Mouse (Mus musculus) heart, embryonic 14.5 days (tissue): ENCODE data around the gene Rmi2. TPM values are rescaled to one million over a fixed set of nuclear protein-coding genes. Genes with fewer than 3 reads are reported as not detected.
"Not testable (repeated sequence)": the region's sequence is repeated elsewhere in the genome, so short reads cannot be mapped to it uniquely, and the experiment has no call there.

Experiments used
- ATAC-seq: fragments of 200-750 bp; cut with Nextera tagmentation; 2 replicates; pipeline ENCODE4 v1.8.0; 2017; ENCODE audit warnings: low read depth, moderate TSS enrichment; ENCODE audit not compliant: insufficient number of reproducible peaks, insufficient read depth, low FRiP score
- H3K27ac ChIP-seq, 2 experiments: fragments of 200-500 bp in 1 of 2; fragments of 300-500 bp in 1 of 2; sonication (generic) in 1 of 2; replicated peaks in 1 of 2; 2 replicates each; pipeline ENCODE4 v1.5.1; 2012 to 2014; ENCODE audit warnings: low read depth in 2 of 2, low read length in 2 of 2, control low read depth in 1 of 2, mild to moderate bottlenecking in 1 of 2, mixed read lengths in 1 of 2; ENCODE audit not compliant: control insufficient read depth in 1 of 2, insufficient read depth in 1 of 2
- H3K27me3 ChIP-seq: fragments of 300-500 bp; sonication (generic); 2 replicates; pipeline ENCODE4 v1.6.1; 2014; ENCODE audit warnings: mild to moderate bottlenecking, low read length, control low read depth; ENCODE audit not compliant: control insufficient read depth, insufficient read depth
- H3K36me3 ChIP-seq: fragments of 300-500 bp; sonication (generic); 2 replicates; pipeline ENCODE4 v1.6.1; 2014; ENCODE audit warnings: mild to moderate bottlenecking, control low read depth, low read length, mixed read lengths; ENCODE audit not compliant: control insufficient read depth, insufficient read depth
- H3K4me1 ChIP-seq, 2 experiments: fragments of 200-500 bp in 1 of 2; fragments of 300-500 bp in 1 of 2; sonication (generic) in 1 of 2; 2 replicates each; pipeline ENCODE4 v1.6.1; 2012 to 2014; ENCODE audit warnings: low read length in 2 of 2, control low read depth in 1 of 2, mixed read lengths in 1 of 2; ENCODE audit not compliant: control insufficient read depth in 2 of 2, insufficient read depth in 2 of 2
- H3K4me2 ChIP-seq: fragments of 300-500 bp; sonication (generic); 2 replicates; pipeline ENCODE4 v1.6.1; 2014; ENCODE audit warnings: mild to moderate bottlenecking, low read length
- H3K4me3 ChIP-seq, 2 experiments: fragments of 200-500 bp in 1 of 2; fragments of 300-500 bp in 1 of 2; sonication (generic) in 1 of 2; 2 replicates each; pipeline ENCODE4 v1.5.1; 2012 to 2014; ENCODE audit warnings: low read length in 2 of 2, mild to moderate bottlenecking in 2 of 2, control low read depth in 1 of 2, low read depth in 1 of 2, moderate library complexity in 1 of 2; ENCODE audit not compliant: control insufficient read depth in 1 of 2, insufficient read depth in 1 of 2
- H3K9ac ChIP-seq: fragments of 300-500 bp; sonication (generic); 2 replicates; pipeline ENCODE4 v1.6.1; 2014; ENCODE audit warnings: mild to moderate bottlenecking, low read length
- H3K9me3 ChIP-seq: fragments of 300-500 bp; sonication (generic); 2 replicates; pipeline ENCODE4 v1.6.1; 2016; ENCODE audit warnings: low read length, control low read depth; ENCODE audit not compliant: control insufficient read depth
- WGBS: fragments of 180-500 bp; shearing (Covaris S2); extraction: QIAGEN DNeasy Blood & Tissue Kit; methylation state at CpG from one replicate; pipeline ENCODE4 v1.1.7; 2014; 5-methylcytosine and 5-hydroxymethylcytosine counted together
- polyA plus RNA-seq: library from polyadenylated mRNA; unstranded; fragments of >200 nt; fragmentation: Nextera tagmentation; extraction: Ambion mirVana; gene quantifications from 2 replicates; pipeline ENCODE4 v1.2.1, GENCODE M21; 2014

Gene Rmi2
- polyA plus RNA-seq, 1 experiment from 2014 or later = 2.8 TPM

DNA sequence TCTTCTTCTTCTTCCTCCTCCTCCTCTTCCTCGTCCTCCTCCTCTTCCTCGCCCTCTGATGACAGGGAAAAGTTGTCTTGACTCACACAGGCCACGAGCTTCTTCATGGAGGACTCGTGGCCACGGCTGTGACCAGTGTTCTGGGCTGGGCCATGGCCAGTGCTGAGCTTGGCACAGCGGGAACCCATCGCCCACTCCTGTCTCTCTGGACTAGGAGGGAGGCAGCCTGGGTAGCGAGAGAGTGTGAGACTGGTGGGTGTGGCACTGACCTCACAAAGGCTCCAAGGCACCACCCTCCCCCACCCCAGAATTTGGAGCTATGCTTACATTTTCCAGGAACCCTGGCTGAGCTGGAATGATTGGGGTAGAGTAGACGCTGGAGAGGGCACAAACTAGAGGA, 44.2 kb upstream of the Rmi2 start, which contains the start of gene Prm3:
Prm3 (minus strand) TSS at position 213 of the 400 bp plus-strand sequence.
- whole genome bisulfite sequencing = 67% methylated on average over 9 of the region's 9 CpGs
- no peak for ATAC-seq
- no peaks in the 10 kb centered on the region for H3K36me3 ChIP-seq
- no peak within 1 kb of the TSS for H3K27ac ChIP-seq
- no peak within 1 kb of the TSS for H3K9ac ChIP-seq
- no peaks in the 10 kb centered on the region for H3K9me3 ChIP-seq
- no peak within 1 kb of the TSS for H3K4me3 ChIP-seq
- no peak within 1 kb of the TSS for H3K4me2 ChIP-seq
- peaks cover 7% of the 10 kb centered on the region; the same call in 1 of the 2 replicates for H3K27me3 ChIP-seq
- H3K4me1 ChIP-seq = peaks cover 13 to 17% of the 10 kb centered on the region in 2 experiments

DNA sequence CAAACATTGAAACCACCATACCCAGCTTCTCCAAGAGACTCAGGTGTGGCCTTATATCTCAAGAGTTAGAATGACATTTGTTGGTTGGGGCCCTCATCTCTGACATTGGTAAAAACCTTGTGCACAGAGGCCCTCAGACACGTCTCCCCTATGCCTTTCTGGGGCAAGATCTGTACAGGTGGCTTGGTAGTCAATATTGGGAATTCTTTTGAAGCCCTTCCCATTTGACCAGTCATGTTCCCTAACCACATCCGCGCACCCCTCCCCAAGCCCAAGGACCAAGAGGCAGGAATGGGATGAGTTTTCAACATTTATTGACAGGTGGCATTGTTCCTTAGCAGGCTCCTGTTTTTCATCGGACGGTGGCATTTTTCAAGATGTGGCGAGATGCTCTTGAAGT, 38.8 kb upstream of the Rmi2 start, which contains the start of gene Prm2:
Prm2 (minus strand) TSS at position 101 of the 400 bp plus-strand sequence.
- WGBS = 75% methylated on average over 6 of the region's 6 CpGs
- Histone ChIP-seq H3K4me2 (no peak within 1 kb of the TSS), H3K27me3 (peaks cover 19% of the 10 kb centered on the region; the same call in 1 of the 2 replicates), H3K4me3 (no peak within 1 kb of the TSS), H3K27ac (no peak within 1 kb of the TSS), H3K36me3 (no peaks in the 10 kb centered on the region), H3K9me3 (no peaks in the 10 kb centered on the region), H3K9ac (no peak within 1 kb of the TSS), H3K4me1 (no peaks in the 10 kb centered on the region; a peak in 1 of 4 replicates)
- no peak for ATAC-seq

DNA sequence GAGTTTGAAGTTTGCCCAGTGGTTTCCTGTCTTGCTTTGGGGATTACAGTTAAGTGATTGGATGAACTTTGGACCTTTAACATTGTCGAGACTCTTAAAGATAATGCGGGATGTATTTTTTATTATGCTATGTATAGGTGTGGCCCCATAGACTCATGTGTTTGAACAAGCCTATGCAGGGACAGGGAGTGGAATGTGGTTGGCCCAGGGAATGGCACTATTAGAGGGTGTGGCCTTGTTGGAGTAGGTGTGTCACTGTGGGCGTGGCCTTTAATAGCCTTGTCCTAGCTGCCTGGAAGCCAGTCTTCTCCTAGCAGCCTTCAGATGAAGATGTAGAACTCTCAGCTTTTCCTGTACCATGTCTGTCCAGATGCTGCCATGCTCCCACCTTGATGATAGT, 32.4 kb upstream of the Rmi2 start:
- not testable (repeated sequence) for H3K4me1 ChIP-seq, H3K9me3 ChIP-seq, H3K4me2 ChIP-seq, H3K27ac ChIP-seq, H3K4me3 ChIP-seq, ATAC-seq, H3K9ac ChIP-seq, H3K27me3 ChIP-seq, H3K36me3 ChIP-seq
- WGBS = 78% methylated on average over 3 of the region's 3 CpGs

DNA sequence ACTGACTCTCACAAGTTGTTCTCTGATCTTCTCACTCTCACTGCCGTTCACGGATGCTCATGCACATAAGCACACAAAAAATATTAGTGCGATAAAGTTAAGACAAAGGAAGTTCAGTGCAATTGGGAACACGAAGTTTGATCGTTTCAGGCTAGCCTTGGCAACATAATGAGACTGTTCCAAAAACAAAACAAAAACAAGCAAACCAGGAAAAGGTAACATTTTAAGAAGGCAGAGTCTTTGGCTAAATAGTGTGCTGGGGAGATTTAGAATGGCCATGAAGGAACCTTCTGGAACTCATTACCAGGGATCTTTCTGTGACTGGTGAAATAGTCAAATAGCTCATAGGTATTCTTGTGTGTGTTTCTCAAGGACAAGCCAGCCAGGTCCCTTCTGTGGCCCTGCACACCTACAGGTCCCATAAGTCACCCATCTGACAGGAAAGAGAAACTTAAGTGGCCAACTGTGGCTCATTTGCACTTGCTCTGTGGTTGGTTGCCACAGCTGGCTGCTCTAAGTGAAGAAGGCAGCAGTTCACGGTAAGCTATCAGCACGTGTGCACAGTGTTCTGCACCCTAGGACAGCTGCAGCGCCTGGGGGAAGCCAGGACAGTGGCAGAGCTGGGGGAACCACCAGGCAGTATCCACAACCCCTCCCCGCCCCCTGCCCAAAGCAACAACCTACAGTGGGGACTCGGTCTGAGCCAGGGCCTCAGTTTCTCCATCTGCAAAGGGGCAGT, 28.9 kb upstream of the Rmi2 start, which contains the start of gene Prm1:
Prm1 (minus strand) TSS at position 51 of the 739 bp plus-strand sequence.
- WGBS = 76% methylated on average over 10 of the region's 10 CpGs
- Histone ChIP-seq H3K27ac (no peak within 1 kb of the TSS), H3K9ac (no peak within 1 kb of the TSS), H3K4me1 (peaks cover 0 to 3% of the 10 kb centered on the region in 2 experiments; a peak in 2 of 4 replicates), H3K36me3 (no peaks in the 10 kb centered on the region), H3K27me3 (no peaks in the 10 kb centered on the region), H3K4me3 (no peak within 1 kb of the TSS), H3K4me2 (no peak within 1 kb of the TSS), H3K9me3 (no peaks in the 10 kb centered on the region)
- no peak for ATAC-seq

DNA sequence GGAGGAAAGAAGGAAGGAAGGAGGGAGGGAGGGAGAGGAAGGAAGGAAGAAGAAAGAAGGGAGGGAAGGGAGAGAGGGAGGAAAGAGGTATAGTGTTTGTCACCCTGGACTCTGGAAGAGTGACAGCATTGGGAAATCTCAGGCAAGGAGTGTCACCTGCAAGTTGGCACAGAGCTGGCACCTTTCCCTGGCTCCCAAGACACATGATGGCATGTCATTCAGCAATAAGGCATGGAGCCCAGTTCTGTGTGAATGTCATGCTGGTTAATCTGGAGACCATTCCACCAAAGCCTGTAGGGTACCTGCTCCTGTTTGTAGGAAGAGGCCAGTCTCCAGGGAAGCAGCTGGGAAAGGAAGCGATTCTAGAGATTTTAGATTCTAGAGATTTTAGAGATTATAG, 24.5 kb upstream of the Rmi2 start:
- Histone ChIP-seq H3K9ac (no peak overlapping the region), H3K4me1 (peaks cover 9 to 20% of the 10 kb centered on the region in 2 experiments), H3K4me3 (no peak overlapping the region), H3K9me3 (no peaks in the 10 kb centered on the region), H3K36me3 (no peaks in the 10 kb centered on the region), H3K4me2 (no peak overlapping the region), H3K27ac (no peak overlapping the region), H3K27me3 (no peaks in the 10 kb centered on the region)
- no peak for ATAC-seq
- 68% methylated on average over 1 of the region's 1 CpGs for WGBS

DNA sequence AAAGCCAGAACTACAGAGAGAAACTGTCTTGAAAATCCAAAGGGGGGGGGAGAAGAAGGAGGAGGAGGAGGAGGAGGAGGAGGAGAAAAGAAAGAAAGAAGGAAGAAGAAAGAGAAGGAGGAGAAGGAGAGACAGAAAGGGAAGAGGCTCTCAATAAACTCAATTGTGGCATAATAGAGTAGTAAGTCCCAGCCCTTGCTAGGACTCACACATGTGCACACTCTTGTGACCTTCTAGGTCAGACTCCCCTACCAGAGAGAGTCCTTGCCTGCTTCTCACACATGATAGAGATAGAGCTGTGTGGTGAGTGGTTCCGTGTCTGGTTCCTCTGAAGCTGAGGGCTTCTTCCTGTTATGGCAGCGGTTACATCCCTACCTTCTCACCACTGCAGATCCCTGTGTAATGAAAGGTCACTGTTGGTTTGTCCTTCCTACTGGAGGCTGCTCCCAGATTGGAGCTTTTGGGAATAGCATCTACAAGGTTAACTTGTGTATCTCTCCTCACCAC, 21.9 kb upstream of the Rmi2 start, which contains the start of gene Gm11172:
Gm11172 (plus strand) TSS at position 51 of the 507 bp plus-strand sequence.
- WGBS = 77% methylated on average over 2 of the region's 2 CpGs
- Histone ChIP-seq H3K9me3 (no peaks in the 10 kb centered on the region), H3K4me2 (no peak within 1 kb of the TSS), H3K9ac (no peak within 1 kb of the TSS), H3K36me3 (no peaks in the 10 kb centered on the region), H3K27me3 (no peaks in the 10 kb centered on the region), H3K4me3 (no peak within 1 kb of the TSS), H3K4me1 (peaks cover 12 to 20% of the 10 kb centered on the region in 2 experiments), H3K27ac (no peak within 1 kb of the TSS)
- ATAC-seq = no peak

DNA sequence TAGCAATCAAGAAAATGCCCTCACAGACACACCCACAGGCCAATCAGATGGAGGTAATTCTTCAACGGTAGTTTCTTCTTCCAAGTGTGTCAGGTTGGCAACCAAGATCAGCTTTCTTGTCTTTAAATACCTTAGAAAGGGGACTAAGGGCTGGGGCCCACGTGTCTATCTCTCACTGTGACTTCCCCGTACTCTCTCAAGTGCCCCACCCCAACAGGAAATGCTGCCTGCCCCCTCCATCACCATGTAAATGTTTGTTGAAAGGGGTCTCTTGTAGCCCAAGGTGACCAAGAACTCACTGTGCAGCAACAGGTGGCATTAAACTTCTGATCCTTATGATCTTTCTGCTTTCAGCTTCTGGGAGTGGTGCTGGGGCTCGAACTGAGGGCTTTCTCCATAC, 21.1 kb upstream of the Rmi2 start:
- Histone ChIP-seq H3K4me2 (no peak overlapping the region), H3K27ac (no peak overlapping the region), H3K36me3 (no peaks in the 10 kb centered on the region), H3K4me1 (peaks cover 13 to 20% of the 10 kb centered on the region in 2 experiments), H3K27me3 (no peaks in the 10 kb centered on the region), H3K4me3 (no peak overlapping the region), H3K9me3 (no peaks in the 10 kb centered on the region), H3K9ac (no peak overlapping the region)
- ATAC-seq = no peak
- WGBS = 80% methylated on average over 4 of the region's 4 CpGs
